In the genomic region with DNA sequence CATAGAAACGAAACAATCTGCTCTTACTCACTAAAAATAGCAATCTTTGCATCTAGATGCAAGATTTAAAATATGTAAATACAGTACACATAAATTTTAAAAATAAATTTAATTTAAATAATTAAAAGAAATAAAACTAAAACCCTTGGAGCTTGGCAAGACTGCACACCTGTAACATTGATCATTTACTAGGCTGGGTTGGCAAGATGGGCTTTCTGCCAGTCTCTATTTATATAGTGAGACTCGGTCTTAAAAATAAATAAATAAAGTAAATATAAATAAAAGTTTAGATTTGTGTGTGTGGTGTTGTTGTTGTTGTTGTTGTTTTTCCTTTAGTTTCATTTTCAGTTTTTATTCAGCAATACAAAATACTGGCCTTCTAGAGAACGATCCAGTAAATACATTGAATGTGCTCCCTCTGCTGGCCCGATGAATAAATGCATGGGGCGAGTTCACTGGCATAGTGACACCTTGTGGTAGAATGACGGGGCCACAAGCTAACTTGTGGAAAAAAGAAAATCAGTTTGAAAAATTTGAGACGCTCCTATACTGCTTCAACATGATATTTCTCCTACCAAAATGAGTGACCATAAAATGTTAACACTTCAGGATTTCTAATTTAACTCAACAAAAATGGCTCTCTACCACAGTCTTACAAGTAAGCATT, we compare ENCODE assay signal across 7 mouse cellular contexts. TPM values are rescaled to one million over a fixed set of nuclear protein-coding genes. Genes with fewer than 3 reads are reported as not detected.
DNase-seq lines count a peak whose midpoint lies in the region; ATAC-seq lines count a peak whose summit lies in the region.

No protein-coding gene starts in this region.

- no peaks in the 10 kb centered on the region for H3K4me1 ChIP-seq in midbrain, embryonic 13.5 days (replicated peaks)

- no peak overlapping the region for H3K27ac ChIP-seq in midbrain, embryonic 13.5 days

- ATAC-seq in inflammation-experienced regulatory T-cells, adult 6 months = peak; percentile 80
- peak; percentile 65 for ATAC-seq in midbrain, embryonic 13.5 days

- H3K4me3 ChIP-seq in midbrain, embryonic 13.5 days (replicated peaks) = no peak overlapping the region

- H3K27me3 ChIP-seq in midbrain, embryonic 13.5 days = no peaks in the 10 kb centered on the region

- H3K4me2 ChIP-seq in midbrain, embryonic 13.5 days (replicated peaks) = no peak overlapping the region

- no peak overlapping the region for H3K9ac ChIP-seq in midbrain, embryonic 13.5 days (replicated peaks)

- peak; percentile 67 for DNase-seq in T-cell, adult 2 months (ENCODE audit: low spot score)
- peak; percentile 57 for DNase-seq in cerebellum, adult 8-10 months
- peak; percentile 28 to 62 for DNase-seq in frontal cortex, postnatal 14 days (ENCODE audit: low spot score in 2 of 2)
- peak; percentile 60 to 81 for DNase-seq in left cerebral cortex, postnatal 25 days (ENCODE audit: low spot score in 2 of 2)
- DNase-seq in right cerebral cortex, postnatal 4 days = peak; percentile 65

- intact Hi-C loops in left cerebral cortex, postnatal 25 days (cut with DNase I) = loop anchor here (1.0 to 5.0 kb wide), 2 partner anchors 19 to 341 kb away; no protein-coding TSS in a partner anchor

- H3K36me3 ChIP-seq in midbrain, embryonic 13.5 days = peaks cover 19% of the 10 kb centered on the region

- no peaks in the 10 kb centered on the region for H3K9me3 ChIP-seq in midbrain, embryonic 13.5 days

- WGBS in midbrain, embryonic 13.5 days = 30% methylated on average over 7 of the region's 7 CpGs

RNA-seq across cellular contexts. Expression of gene Nfkbiz, which starts 24.6 kb away (rescaled TPM):
- 10 to 100 TPM; 24.7 to 39.2 (median 36.9) TPM for polyA plus RNA-seq in inflammation-experienced regulatory T-cells, adult 6 months (2017; shearing (Covaris generic))
- total RNA-seq in left cerebral cortex, postnatal 25 days (2021) = 1 to 10 TPM; 2.5 to 3.2 TPM
- 0.89 and 0.98 TPM in 2 replicates for polyA plus RNA-seq in midbrain, embryonic 13.5 days (2015; fragmentation: Nextera tagmentation; extraction: Ambion mirVana)

RNA-seq across cellular contexts. Expression of gene Nxpe3, which starts 31.8 kb away (rescaled TPM):
- polyA plus RNA-seq in inflammation-experienced regulatory T-cells, adult 6 months (2017; shearing (Covaris generic)) = 10 to 100 TPM; 13.7 to 36.9 (median 22.6) TPM
- total RNA-seq in left cerebral cortex, postnatal 25 days (2021) = 1 to 10 TPM; 8.9 to 9.4 TPM
- 1.1 and 1.5 TPM in 2 replicates for polyA plus RNA-seq in midbrain, embryonic 13.5 days (2015; fragmentation: Nextera tagmentation; extraction: Ambion mirVana)

Comparison
In these comparisons a context has a peak if more than half of its experiments do, and no peak if none do; other contexts are left out.
1. RNA of gene Nfkbiz, which starts 24.6 kb away (polyA plus RNA-seq): 24.7 to 39.2 TPM in inflammation-experienced regulatory T-cells, adult 6 months; 0.89 to 0.98 TPM in midbrain, embryonic 13.5 days; every median in the first group is over 10 times any median in the second.
2. Peak in every context shown above with its lines, with median percentiles within 50 percentile points of each other: DNase-seq.